Mouse (Mus musculus): ENCODE data around the gene Kcnk15.

DNA sequence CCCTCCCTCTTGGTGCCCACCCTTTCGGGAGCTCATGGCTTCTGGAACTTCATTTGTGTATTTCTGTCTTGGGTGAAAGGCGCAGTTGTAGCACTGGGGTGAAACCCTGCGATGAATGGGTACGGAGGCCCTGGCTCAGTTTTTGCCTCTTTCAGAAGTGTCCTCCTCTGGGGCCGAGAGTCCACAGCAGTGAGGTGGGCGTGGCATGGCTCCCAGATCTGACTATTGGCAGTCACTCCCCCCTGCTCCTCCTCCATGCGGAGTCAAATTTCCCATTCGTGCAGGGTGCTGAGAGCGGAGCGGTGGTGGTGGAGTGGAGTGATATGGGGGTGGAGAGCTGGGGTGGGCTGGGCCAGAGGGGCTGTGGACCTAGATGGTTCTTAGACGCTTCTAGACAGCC lies 29.7 kb upstream of the Kcnk15 start:
- TF ChIP-seq TCF12 (IDR thresholded peaks at IDR 0.05; ENCODE audit: low read depth, low read length), result no peak
- no peak for TF ChIP-seq ELF1 (IDR thresholded peaks at IDR 0.05; ENCODE audit: low read depth, low read length)
- TF ChIP-seq EP300 (IDR thresholded peaks at IDR 0.05; ENCODE audit: low read depth in 1 of 2, low read length in 2 of 2), result no peak

Data from MEL (cell line).